Mouse (Mus musculus): ENCODE measurements around the gene Adora1.

- no peak for TF ChIP-seq GATA1 (IDR thresholded peaks at IDR 0.05; ENCODE audit: borderline replicate concordance, low read length)
- no peak for TF ChIP-seq FLI1 (IDR thresholded peaks at IDR 0.05; ENCODE audit: low read length)
Measured at GRCm38 (mm10) chr1:134229806-134230575, 5.2 kb downstream of the Adora1 start.
